Mouse (Mus musculus) 3134 (cell line): ENCODE results near the gene Cldn3.
A peak's percentile ranks its signal among the peaks of the same experiment; 100 is the strongest.

Experiments
- DNase-seq: peaks from one replicate; pipeline ENCODE4 v3.0.0-alpha.2; 2011; ENCODE audit warnings: low spot score; ENCODE audit not compliant: insufficient read length; ENCODE audit errors: extremely low read depth

Gene Cldn3

GRCm38 (mm10) chr5:135029007-135029854 is 43.2 kb downstream of the Cldn3 start:
- DNase-seq: peak; percentile 70

- no peak for DNase-seq
Measured at GRCm38 (mm10) chr5:135032581-135032980, 46.6 kb downstream of the Cldn3 start.

- no peak for DNase-seq
Measured at GRCm38 (mm10) chr5:135034593-135034992, 48.6 kb downstream of the Cldn3 start.

- DNase-seq: no peak
Measured at GRCm38 (mm10) chr5:135035608-135036359, 49.8 kb downstream of the Cldn3 start.
